Mouse (Mus musculus) adrenal gland, postnatal 10 days (tissue): ENCODE measurements around the gene Rnf8. TPM values are rescaled to one million over a fixed set of nuclear protein-coding genes. Genes with fewer than 3 reads are reported as not detected.
"Not testable (repeated sequence)": the region's sequence is repeated elsewhere in the genome, so short reads cannot be mapped to it uniquely, and the experiment has no call there.

Experiments
- DNase-seq: peaks from one replicate; pipeline ENCODE4 v3.0.0; 2021; ENCODE audit warnings: mixed read lengths
- long read RNA-seq, 2 experiments: library from polyadenylated mRNA; stranded (forward); transcript quantifications; one replicate each; pipeline ENCODE4 v2.0.0; 2021
- total RNA-seq, 2 experiments: library from RNA; stranded (reverse); gene quantifications; 2 replicates each; pipeline ENCODE4 v1.2.3; 2021

Gene Rnf8
- total RNA-seq = 10 to 100 TPM; 43.1 to 50.7 TPM
- long read RNA-seq, experiment 1, full-length matches to known transcripts = 92 of 103 reads
- long read RNA-seq, experiment 1, partial matches to known transcripts = 5 of 103 reads
- long read RNA-seq, experiment 1, other reads (novel, unspliced or antisense) = 6 of 103 reads
- long read RNA-seq, experiment 2, full-length matches to known transcripts = 45 of 47 reads
- long read RNA-seq, experiment 2, partial matches to known transcripts = 0 of 47 reads
- long read RNA-seq, experiment 2, other reads (novel, unspliced or antisense) = 2 of 47 reads

GRCm38 (mm10) chr17:29614115-29615023 is at the start of gene Rnf8, which contains the start of gene Gm28043:
Gene Rnf8, plus strand, starts transcription at chr17:29614790.
Gene Gm28043, plus strand, starts transcription at chr17:29614876.
- DNase-seq = peak; percentile 97

DNA sequence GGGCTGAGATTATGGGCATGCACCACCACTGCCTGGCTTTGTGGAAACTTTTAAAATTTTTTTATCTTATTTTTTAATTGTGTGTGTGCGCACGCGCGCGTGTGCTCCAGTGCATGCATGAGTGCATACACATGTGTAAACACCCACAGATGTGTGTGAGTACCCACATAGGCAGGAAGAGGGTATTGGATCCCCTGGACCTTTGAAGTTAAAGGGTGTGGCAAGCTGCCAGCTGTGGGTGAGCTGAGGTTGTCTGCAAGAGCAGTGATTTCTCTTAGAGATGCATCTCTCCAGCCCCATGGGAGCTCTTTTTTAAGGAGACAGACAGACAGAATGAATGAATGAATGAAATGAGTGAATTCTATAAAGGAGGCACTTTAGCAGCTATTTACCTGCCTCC is 49.1 kb upstream of the Rnf8 start:
- no peak for DNase-seq

- peak; percentile 38 for DNase-seq
Observed at GRCm38 (mm10) chr17:29568435-29568834, 46.2 kb upstream of the Rnf8 start.

DNA sequence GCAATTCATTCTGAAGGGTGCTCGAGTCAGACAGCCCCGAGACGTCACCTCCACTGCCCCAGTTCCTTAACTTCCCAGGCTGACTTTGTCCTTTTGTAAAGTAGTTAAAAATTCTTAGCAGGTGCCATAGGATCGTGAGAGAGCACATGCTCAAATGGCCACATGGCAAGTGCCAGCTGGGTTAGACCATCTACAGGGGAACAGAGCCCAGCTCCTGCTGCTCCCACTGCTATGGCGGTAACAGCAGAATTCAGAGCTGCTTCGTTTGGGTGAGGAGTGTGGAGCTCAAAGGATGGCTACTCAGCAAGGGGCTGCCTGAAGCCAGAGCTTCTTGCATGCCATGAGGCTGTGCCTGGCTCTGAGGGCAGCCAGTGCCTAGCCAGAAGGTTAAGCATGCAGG is 44.8 kb upstream of the Rnf8 start:
- no peak for DNase-seq

- no peak for DNase-seq
Observed at GRCm38 (mm10) chr17:29579579-29580126, 34.9 kb upstream of the Rnf8 start.

GRCm38 (mm10) chr17:29583569-29583968 is 31.0 kb upstream of the Rnf8 start:
- DNase-seq = no peak

DNA sequence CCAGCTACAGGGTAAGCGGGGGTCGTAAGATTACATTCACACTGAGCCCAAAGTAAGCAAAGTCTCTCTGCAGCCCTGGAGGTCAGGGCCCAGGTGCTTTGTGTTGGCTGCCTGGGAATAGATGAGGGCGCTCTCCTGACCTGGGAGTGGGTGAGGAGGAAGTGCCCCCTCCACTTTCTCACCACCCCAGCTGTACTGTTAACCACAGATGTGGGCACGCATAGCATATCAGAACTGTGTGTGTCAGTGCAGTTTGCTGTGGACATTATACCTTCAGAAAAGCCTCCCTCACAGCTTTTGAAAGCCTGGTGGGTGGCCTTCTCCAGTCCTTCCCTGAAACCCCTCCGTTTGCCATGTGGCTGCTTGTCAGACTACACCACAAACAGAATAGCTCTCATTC is 30.3 kb upstream of the Rnf8 start:
- no peak for DNase-seq

GRCm38 (mm10) chr17:29584737-29585136 is 29.9 kb upstream of the Rnf8 start:
- DNase-seq = no peak

- no peak for DNase-seq
Observed at GRCm38 (mm10) chr17:29585446-29585845, 29.1 kb upstream of the Rnf8 start.

DNA sequence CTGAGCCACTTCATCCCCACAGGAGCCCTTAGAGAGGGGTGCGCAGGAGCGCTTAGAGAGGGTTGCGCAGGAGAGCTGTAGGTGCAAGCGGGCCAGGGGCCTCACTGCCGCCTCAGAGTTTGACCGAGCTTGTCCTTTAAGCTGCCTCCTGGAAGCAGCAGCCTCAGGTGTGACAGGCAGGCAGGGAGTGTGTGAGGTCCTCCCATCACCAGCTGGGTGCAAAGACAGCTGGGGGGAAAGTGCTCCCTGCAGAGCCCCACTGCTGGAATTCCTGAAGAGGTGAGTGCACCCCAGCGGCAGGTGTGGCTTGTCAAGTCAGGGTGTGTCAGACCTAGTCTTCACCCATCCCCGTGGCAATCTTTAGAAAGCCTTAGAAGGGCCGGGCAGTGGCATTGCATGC is 27.7 kb upstream of the Rnf8 start:
- DNase-seq = no peak

DNA sequence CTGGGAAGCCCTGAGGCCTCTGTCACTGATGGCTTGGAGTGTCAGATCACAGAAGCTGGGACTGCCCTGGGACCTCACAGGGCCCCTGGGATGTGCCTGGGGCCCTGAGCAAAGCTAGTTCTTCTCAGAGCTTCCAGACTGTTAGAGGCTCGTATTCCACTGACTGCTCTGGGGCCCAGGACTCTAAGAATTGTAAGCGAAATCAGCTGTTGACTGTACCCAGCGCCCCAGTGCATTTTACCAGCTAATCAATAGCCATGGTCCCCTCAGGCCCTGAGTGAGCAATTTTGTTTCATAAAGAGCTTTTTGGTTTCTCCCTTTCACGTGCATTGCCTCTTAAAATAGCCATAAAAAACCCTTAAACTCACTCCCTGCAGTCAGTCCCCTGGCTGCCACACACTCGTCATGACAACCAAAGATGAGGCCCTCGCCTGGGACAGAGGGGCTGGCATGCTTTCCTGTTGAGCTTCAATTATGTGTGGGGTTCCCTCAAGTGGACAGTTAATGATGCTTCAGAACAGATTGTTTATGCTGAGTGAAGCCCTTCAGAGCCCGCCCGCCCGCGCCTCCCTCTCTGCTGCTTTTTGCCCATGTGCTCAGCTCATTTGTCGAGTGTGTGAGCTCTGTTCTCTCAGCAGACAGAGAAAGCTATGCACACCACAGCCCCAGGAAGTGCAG is 25.2 kb upstream of the Rnf8 start:
- no peak for DNase-seq

GRCm38 (mm10) chr17:29595891-29596770 is 18.5 kb upstream of the Rnf8 start:
- DNase-seq = peak; percentile 44

- DNase-seq = no peak
Observed at GRCm38 (mm10) chr17:29596771-29597132, 17.8 kb upstream of the Rnf8 start.

- no peak for DNase-seq
Observed at GRCm38 (mm10) chr17:29599051-29599450, 15.5 kb upstream of the Rnf8 start.

DNA sequence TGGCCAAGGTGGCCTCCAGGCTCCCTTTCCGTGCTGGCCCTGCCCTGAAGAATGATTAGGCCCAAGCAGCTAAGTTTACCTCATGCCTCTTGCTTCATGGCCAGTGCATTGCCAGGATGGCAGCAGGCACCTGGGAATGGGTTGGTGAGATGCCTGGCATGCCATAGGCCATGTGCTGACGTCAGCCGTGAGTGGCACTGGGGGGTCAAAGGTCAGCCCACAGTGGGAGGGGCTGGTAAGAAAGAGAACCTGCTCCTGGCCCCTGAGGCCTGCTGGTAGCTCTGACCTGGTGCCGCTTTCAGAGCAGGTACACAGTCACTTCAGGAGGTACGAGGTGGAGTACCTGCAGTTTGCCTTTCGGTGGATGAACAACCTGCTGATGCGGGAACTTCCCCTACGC is 15.1 kb upstream of the Rnf8 start:
- peak; percentile 37 for DNase-seq

DNA sequence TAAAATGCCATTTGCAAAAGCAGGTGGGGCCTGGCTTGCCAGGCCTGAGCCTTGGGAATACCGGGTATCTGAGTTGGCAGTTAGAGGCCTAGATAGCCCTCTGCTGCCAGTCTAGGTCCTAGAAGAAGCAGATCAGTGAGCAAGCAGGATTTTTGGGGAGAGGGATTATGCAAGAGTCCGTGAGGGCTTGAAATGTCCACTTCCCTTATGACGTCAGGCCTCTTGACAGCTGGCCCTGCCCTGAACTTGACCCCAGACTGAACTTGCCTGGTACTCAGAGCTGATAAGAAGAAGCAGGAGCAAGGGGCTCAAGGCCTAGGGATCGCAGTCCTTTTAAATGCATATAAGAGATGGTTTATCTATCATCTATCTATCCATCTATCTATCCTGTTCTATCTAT is 13.2 kb upstream of the Rnf8 start:
- peak; percentile 43 for DNase-seq

- peak; percentile 92 for DNase-seq
Observed at GRCm38 (mm10) chr17:29603283-29603682, 11.3 kb upstream of the Rnf8 start.

DNA sequence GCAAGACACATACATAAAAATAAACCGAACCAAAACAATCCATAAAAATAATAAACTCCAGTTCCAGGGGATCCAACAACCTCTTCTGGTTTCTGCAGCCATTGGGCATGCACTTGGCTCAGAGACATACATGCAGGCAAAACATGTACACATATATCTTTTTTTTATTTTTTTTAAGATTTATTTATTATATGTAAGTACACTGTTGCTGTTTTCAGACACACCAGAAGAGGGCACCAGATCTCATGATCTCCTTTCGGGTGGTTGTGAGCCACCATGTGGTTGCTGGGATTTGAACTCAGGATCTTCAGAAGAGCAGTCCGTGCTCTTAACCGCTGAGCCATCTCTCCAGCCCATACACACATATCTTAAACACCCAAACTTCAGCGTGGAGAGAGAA is 1.1 kb upstream of the Rnf8 start:
- DNase-seq = not testable (repeated sequence)

DNA sequence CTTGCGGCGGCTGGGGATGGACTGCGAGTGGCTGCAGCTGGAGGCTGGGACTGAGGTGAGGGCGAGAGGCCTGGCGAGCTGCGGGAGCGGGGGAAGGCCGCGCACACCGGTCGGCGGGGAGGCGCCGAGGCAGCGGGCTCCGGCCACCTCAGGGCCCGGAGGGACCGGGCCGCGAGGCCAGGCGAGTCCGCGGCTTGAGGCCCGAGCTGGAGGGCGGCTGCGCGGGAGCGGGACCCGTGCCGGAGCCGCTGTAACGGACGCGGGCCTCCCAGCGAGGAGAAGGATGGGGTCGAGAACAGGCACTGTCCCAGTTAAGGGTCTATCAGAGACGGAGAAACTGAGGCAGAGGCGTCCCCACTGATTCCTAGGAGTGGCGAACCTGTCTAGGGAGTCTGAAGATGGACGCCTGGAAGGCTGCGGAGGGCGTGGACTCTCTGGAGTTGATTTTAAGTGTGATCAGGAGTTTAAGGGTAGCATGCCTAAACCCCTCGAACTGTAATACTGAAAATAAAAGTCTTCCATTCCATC is 498 bp downstream of the Rnf8 start:
- no peak for DNase-seq

GRCm38 (mm10) chr17:29615616-29616015 is 1.0 kb downstream of the Rnf8 start:
- peak; percentile 60 for DNase-seq

DNA sequence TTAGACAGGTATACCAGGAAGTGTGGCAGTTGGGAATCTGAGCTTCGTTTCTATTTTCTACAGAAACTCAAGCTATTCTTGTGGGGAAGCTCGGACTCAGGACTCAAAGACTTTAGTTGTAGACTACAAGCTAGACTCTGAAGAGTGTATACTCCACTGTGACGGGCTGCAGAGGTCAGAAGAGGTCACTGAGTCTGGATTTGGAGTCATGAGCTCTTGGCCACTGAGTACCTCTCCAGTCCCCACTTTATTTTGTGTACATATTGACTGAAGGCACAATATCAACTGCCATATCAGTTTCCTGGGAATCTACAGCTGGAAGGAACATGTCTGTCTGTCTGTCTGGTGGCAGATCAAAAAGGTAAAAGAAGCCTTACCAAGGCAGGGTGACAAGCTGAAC is 4.6 kb downstream of the Rnf8 start:
- DNase-seq = no peak
